Mouse (Mus musculus) heart, embryonic 10.5 days (tissue): Measurements from ENCODE around the gene Tsc1. TPM values are rescaled to one million over a fixed set of nuclear protein-coding genes. Genes with fewer than 3 reads are reported as not detected.

Experiments used
- DNase-seq: peaks from one replicate; pipeline ENCODE4 v3.0.0-alpha.2; 2017; ENCODE audit warnings: low spot score
- H3K27ac ChIP-seq: fragments of 300-500 bp; sonication (generic); 2 replicates; pipeline ENCODE4 v1.5.1; 2016; ENCODE audit warnings: mild to moderate bottlenecking
- H3K27me3 ChIP-seq: fragments of 300-500 bp; sonication (generic); 2 replicates; pipeline ENCODE4 v1.6.1; 2016; ENCODE audit warnings: mild to moderate bottlenecking; ENCODE audit not compliant: poor library complexity, insufficient read depth, severe bottlenecking
- H3K36me3 ChIP-seq: fragments of 300-500 bp; sonication (generic); 2 replicates; pipeline ENCODE4 v1.6.1; 2016; ENCODE audit warnings: mild to moderate bottlenecking, moderate library complexity
- H3K4me1 ChIP-seq: fragments of 300-500 bp; sonication (generic); 2 replicates; pipeline ENCODE4 v1.6.1; 2016; ENCODE audit warnings: mild to moderate bottlenecking
- H3K4me3 ChIP-seq: fragments of 300-500 bp; sonication (generic); 2 replicates; pipeline ENCODE4 v1.5.1; 2016; ENCODE audit warnings: mild to moderate bottlenecking, moderate library complexity
- H3K9me3 ChIP-seq: fragments of 300-500 bp; sonication (generic); 2 replicates; pipeline ENCODE4 v1.6.1; 2016; ENCODE audit warnings: mild to moderate bottlenecking, moderate library complexity
- WGBS: fragments of 180-500 bp; shearing (Covaris S2); methylation state at CpG from one replicate; pipeline ENCODE4 v1.1.7; 2016; 5-methylcytosine and 5-hydroxymethylcytosine counted together
- microRNA-seq: library from miRNA; unstranded; fragments of <30 nt; microRNA quantifications from one replicate; pipeline ENCODE4, GENCODE M21; 2017
- polyA plus RNA-seq: library from polyadenylated mRNA; unstranded; fragments of >200 nt; fragmentation: Nextera tagmentation; extraction: Ambion mirVana; gene quantifications from 2 replicates; pipeline ENCODE4 v1.2.1, GENCODE M21; 2016

The Tsc1 gene
- polyA plus RNA-seq, 1 experiment from 2014 or later: 23.8 TPM

GRCm38 (mm10) chr2:28727786-28728404 lies 86.9 kb downstream of the Tsc1 start:
- peaks cover 12% of the 10 kb centered on the region for H3K4me1 ChIP-seq
- no peaks in the 10 kb centered on the region for H3K9me3 ChIP-seq
- H3K27me3 ChIP-seq: peaks cover 32% of the 10 kb centered on the region; the same call in 1 of the 2 replicates
- H3K27ac ChIP-seq: peak overlapping the region; percentile 52; the same call in 1 of the 2 replicates
- WGBS: 35% methylated on average over 16 of the region's 16 CpGs
- H3K36me3 ChIP-seq: no peaks in the 10 kb centered on the region
- no peak for DNase-seq
- H3K4me3 ChIP-seq: no peak overlapping the region

GRCm38 (mm10) chr2:28730676-28731075 lies 89.6 kb downstream of the Tsc1 start:
- Histone ChIP-seq H3K9me3 (no peaks in the 10 kb centered on the region), H3K4me1 (peaks cover 8% of the 10 kb centered on the region), H3K36me3 (no peaks in the 10 kb centered on the region), H3K27ac (no peak overlapping the region), H3K27me3 (peaks cover 46% of the 10 kb centered on the region; the same call in 1 of the 2 replicates), H3K4me3 (no peak overlapping the region)
- DNase-seq: no peak

- Histone ChIP-seq H3K4me1 (no peaks in the 10 kb centered on the region), H3K9me3 (no peaks in the 10 kb centered on the region), H3K4me3 (no peak overlapping the region), H3K36me3 (no peaks in the 10 kb centered on the region), H3K27me3 (peaks cover 48% of the 10 kb centered on the region), H3K27ac (no peak overlapping the region)
- DNase-seq: no peak
- 87% methylated on average over 5 of the region's 5 CpGs for WGBS
Measured at GRCm38 (mm10) chr2:28737112-28737511, 96.1 kb downstream of the Tsc1 start.

- 81% methylated on average over 5 of the region's 5 CpGs for WGBS
- Histone ChIP-seq H3K9me3 (no peaks in the 10 kb centered on the region), H3K36me3 (no peaks in the 10 kb centered on the region), H3K4me3 (no peak overlapping the region), H3K27ac (no peak overlapping the region), H3K4me1 (no peaks in the 10 kb centered on the region), H3K27me3 (peaks cover 38% of the 10 kb centered on the region)
- no peak for DNase-seq
Measured at GRCm38 (mm10) chr2:28740159-28740558, 99.1 kb downstream of the Tsc1 start.

Small RNA genes within 50 kb of the gene (microRNA-seq; reads per million reads assigned to microRNA genes)
- gene Gm22824 (not detected), gene Mir3088 (1.5 reads per million)

Other genes with a start within 250 kb of the Tsc1 start
- gene Ppp1r26, start 194.4 kb upstream of the Tsc1 start, polyA plus RNA-seq: 3.6 and 3.7 TPM in 2 replicates
- gene 1700007K13Rik, start 174.9 kb upstream of the Tsc1 start, polyA plus RNA-seq: 0.54 and 0.72 TPM in 2 replicates
- gene Mrps2, start 173.2 kb upstream of the Tsc1 start, polyA plus RNA-seq: 60.7 and 67.7 TPM in 2 replicates
- gene Gbgt1, start 144.3 kb upstream of the Tsc1 start, polyA plus RNA-seq: 0.13 TPM in 1 of 2 replicates, not detected in the other
- not detected in 2 replicates for gene Gm10134, start 135.1 kb upstream of the Tsc1 start, polyA plus RNA-seq
- gene Ralgds, start 128.1 kb upstream of the Tsc1 start, polyA plus RNA-seq: 11.6 and 20.5 TPM in 2 replicates
- not detected in 2 replicates for gene Cel, start 77.8 kb upstream of the Tsc1 start, polyA plus RNA-seq
- gene Gtf3c5, start 57.5 kb upstream of the Tsc1 start, polyA plus RNA-seq: 37.0 and 45.2 TPM in 2 replicates
- 11.0 and 12.2 TPM in 2 replicates for gene Gfi1b, start 19.2 kb upstream of the Tsc1 start, polyA plus RNA-seq
- gene Spaca9, start 58.5 kb downstream of the Tsc1 start, polyA plus RNA-seq: 3.2 and 4.7 TPM in 2 replicates
- gene Ak8, start 58.9 kb downstream of the Tsc1 start, polyA plus RNA-seq: 0.55 and 1.1 TPM in 2 replicates
- 12.8 and 15.4 TPM in 2 replicates for gene Gtf3c4, start 199.1 kb downstream of the Tsc1 start, polyA plus RNA-seq
- gene Ddx31, start 199.2 kb downstream of the Tsc1 start, polyA plus RNA-seq: 13.8 and 15.0 TPM in 2 replicates